Mouse (Mus musculus) layer of hippocampus, postnatal 14 days (tissue): ENCODE data around the gene Sytl2. TPM values are rescaled to one million over a fixed set of nuclear protein-coding genes. Genes with fewer than 3 reads are reported as not detected.

Experiments used
- DNase-seq, 2 experiments: peaks; one replicate each; pipeline ENCODE4 v3.0.0; 2021 to 2022; ENCODE audit warnings: low spot score in 2 of 2, mixed read lengths in 1 of 2
- total RNA-seq, 2 experiments: library from RNA; stranded (reverse); gene quantifications; 2 replicates each; pipeline ENCODE4 v1.2.3; 2021

Sytl2 gene
- total RNA-seq, 2 experiments from 2014 or later, result 36.6 to 45.3 TPM

DNA sequence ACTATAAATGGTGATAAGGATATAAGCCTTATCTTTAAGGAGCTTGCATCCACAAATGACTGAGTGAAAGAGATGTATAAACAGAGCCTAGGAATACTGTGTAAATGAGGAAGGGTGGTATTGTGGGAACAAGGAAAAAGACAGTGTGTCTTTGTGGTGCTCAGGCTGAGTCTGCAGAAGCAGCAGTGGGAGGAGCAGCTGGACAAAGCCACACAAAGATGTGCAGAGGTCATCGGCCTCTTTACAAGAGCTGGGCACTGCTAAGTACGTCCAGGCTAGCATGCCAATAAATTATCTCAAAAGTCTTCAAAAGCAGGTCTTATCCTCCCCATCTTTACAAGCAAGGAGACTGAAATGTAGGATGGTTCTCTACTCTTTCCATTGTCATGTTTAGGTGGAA is 53.9 kb downstream of the Sytl2 start:
- no peak for DNase-seq

DNA sequence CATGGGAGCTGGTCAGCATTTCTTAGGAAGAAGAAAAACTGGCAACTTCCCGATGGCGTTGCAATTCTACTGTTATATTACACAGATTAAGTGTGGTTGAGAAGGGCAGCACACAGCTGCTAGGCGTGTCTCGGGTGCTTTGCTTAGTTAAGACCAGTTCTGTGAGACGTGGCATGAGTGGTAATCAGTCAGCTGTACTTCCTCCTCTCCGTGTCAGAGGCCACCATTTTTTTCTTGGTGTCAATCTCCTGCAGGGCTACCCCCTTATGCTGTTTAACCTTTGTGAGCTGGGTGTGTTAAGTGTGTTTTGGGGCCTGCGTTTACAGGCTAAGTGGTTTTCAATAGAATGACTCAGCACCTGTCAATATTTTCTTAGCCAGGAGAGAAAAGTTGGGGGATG is 60.7 kb downstream of the Sytl2 start:
- no peak for DNase-seq

DNA sequence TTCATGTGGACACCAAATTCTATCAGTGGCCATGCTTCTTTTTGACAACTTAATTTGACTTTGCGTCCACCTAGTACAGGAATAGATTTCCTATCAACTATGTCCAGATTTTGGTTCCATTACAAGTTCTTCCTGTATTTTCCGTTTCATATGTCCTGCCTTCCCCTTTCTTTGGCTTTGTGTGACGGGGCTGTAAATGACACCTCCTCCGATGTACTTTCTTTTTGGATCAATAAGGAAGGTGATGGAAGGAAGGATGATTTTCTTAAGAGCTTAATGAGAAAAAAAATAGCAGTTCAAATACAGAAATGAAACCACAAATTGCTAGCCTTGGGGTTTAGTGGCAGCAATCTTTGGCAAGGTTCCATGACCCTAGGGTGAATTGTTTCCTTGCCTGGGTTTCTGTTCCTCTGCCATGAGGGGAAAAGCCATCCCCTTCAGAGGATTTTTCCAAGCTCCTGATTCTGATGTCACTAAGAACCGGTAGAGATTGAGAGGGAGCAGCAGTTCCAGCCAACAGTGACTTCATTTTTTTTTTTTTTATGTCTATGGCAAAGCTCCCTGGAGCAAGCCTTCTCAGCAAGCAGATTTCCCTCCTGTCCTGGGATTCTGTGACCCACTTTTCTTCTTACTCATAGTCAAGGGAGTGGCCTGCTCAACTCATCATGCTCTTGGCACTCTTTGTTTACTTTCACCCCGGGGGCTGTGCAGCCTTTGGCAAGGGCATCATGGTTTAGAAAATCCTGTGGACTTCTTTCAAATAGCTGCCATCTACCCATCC is 68.2 kb downstream of the Sytl2 start:
- DNase-seq, result no peak

DNA sequence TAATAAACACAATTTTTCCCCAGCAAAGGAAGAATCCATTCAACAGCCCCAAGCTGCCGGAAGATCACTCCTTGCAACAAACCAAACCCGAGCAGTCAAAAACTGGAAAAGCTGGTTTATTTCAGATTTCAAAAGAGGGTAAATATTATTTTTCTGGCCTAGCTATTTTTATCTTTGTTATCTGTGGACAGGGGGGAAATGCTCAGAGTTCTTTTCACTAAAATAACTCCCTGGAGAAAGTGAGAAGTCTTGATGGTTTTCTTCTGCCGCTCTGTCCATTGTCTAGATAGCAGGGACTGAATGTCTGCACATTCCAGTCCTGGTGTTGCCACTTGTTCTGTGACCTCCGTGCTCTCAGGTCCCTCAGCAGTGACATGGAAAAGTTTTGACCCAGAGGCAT is 70.8 kb downstream of the Sytl2 start:
- DNase-seq, result no peak

DNA sequence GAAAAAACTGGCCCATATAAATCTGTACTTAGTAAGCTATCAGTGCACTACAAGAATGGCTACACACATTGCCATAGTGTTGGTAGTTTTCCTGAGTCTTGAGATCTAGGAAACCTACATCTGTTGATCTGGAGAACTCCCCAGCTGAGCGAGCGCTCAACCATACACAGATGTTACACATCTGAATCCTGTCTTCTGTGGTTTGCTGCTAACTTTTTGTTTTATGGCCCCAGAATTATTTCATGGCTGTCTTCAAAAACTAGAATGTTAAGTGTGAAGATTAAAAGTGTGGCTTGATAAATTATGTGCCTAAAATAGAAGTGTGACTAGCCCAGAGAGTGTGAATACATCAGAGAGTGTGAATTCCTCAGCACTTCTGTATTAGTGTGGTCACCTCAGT is 82.4 kb downstream of the Sytl2 start:
- no peak for DNase-seq

DNA sequence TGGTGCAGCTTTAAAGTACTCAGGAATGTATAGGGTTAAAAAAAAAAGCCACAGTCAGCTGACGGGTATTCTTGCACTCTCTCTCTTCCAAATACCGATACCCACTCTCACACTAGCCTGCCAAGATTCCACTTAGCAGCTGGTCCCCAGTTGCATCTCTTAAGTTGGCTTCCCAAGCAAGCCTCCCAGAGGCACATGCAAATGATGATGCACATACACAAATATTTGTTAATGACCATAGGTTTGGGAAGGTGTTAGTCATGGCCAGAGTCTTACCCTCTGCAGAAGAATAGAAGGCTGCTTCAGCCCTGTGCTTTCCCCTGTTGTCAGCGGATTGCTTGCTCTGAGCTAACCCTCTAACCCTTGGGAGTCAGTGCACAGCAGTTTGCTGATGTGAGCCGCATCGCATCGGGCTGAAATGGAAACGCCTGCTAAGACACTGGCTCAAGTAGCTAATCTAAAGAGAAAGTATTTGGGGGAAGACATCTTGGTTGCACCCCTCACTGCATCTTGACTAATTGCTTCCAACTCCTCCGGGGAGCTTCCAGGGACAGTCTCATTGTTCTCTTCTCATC is 84.9 kb downstream of the Sytl2 start:
- peak; percentile 40 to 56 for DNase-seq

DNA sequence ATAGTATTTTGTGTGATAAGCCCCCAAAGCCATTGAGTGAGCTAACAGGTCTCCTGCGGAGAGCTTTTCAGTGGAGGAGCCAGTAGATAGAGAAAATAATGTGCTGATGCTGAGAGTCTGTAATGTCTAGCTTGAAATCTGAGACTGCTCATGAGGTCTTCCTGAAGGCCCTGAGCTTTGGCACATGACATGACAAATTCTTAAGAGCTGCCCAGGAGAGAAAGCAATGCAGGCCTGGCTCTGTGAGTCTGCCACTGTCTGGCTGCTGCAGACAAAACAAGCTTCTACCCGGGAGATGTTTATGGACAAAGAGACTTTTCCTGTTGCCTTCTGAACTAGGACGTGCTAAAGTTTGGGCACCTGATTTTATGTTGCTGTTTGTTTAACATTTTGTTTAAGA is 87.7 kb downstream of the Sytl2 start:
- DNase-seq, result no peak

DNA sequence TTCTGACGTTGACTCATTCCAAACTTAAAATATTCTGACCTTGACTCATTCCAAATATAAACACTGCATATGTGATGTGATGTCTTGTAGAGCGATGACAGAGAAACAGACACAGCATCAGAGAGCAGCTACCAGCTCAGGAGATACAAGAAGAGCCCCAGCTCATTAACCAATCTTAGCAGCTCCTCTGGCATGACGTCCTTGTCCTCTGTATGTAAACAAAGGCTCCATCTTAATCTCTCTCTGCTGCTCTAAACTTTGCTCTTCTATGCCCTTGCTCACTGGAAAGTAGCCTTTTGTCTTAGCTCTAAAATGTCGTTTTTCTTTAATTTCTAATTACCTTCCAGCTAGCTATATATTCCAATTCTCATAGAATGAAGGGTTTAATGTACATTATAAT is 93.0 kb downstream of the Sytl2 start:
- DNase-seq, result no peak

DNA sequence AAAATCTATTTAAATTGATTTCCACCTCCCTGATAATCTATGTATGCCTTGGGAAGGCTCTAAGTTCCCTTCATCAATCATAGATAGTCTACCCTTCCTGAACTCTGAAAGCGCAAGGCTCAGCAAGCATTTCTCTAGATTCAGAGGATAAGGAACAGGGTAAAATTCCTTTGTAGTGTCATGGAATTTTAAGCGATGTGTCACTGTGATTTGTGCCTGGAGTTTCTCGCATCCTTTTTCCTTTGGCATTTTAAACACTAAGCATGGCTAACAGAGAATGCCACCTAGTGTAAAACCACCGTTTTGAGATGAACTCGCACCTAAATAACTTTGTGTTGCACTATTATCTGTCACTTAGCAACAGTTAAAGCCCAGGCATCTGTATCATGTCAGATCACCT is 93.9 kb downstream of the Sytl2 start:
- DNase-seq, result no peak

DNA sequence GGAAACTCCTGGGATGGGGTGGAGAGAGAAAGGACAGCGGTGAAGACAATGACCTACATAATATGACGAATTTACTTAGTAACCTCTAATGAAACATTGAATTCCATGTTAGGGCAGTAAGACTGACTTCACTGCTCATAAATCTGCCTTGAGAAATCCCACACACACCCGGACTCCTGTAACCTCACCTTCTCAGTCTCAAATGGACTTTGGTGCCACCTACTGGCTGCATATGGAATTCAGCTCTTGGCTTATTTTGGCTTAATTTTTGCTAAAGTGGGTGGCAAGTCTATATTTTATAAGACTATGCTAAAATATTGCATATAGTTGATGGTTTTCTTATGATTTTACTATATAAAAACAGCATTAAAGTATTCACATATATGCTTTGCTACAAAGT is 107.9 kb downstream of the Sytl2 start:
- DNase-seq, result peak; percentile 41 to 55

DNA sequence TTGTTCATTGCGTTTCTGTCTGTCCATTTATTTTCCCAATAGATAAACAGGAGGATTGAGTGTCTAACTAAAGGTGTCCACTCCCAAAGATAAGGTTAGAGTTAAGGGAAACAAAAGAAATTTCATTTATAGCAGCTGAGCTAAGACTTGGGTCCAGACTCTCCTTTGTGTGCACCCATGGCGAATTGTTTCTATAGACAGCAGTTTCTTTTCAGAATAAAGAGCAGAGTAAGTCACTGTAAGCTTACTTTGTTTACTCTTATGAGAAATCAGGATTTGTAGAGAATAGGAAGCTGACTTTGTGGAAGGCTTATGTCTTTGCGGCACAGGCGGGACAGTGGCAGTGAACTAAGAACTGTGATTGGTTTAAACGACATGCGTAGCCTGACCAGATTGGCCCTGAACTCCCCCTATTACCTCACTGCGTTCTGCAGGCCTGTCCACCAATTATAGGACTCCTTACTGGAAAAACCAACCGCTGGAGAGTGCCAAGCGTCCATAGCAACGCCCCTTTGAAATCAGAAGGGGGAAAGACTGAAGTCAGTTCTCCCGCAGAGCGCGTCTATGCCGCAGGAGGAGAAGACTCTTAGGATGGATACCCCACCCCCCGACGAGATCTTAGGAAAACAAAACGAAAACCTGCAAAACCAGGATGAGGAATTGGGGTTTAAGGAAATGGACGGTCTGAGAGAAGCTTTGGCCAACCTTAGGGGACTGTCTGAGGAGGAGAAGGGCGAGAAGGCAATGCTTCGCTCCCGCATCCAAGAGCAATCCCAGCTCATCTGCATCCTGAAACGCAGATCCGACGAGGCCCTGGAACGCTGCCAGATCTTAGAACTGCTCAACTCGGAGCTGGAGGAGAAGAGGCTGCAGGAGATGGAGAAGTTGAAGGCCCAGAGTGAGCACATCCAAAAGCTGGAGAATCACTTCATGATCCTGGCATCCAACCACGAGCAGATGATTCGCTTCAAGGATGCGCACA is 124.3 kb downstream of the Sytl2 start, which contains the start of gene Ccdc89:
Gene Ccdc89, plus strand, starts transcription at position 558 of the 982 bp plus-strand sequence.
- DNase-seq, result peak; percentile 67 to 88

DNA sequence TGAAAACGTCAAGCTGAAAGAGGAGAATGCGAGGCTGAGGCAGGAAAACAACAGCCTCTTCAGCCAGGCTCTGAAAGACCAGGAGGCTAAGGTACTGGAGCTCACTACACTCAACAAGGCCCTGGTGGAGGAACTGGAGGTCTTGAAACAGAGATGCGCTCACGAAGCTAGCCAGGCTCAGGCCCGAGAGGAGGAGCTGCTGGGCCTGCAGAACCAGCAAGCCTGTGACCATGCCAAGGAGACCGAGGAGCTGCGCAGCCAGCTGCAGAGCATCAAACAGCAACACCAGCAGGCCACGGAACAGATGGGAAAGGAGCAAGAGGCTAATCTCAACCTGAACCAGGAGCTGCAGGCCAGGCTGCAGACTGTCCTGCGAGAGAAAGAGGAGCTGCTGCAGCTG is 125.0 kb downstream of the Sytl2 start:
- DNase-seq, result no peak

DNA sequence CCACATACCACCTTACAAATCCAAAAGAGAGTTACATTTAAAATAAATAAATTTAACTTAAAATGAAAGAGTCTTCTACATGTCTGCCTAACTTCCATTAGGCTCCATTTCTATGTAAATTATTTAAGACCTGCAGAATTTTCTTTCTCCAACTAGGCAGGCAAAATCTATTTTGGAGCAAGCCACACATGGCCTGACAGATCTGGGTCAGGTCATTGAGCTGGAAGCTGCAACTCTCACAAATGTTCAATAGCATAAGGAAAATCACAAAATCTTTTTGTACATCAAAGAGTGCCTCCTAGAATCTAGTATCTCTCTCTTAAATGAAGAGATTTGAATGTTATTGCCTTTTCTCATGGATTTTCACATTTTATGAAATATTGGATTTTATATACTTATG is 130.2 kb downstream of the Sytl2 start:
- DNase-seq, result no peak

DNA sequence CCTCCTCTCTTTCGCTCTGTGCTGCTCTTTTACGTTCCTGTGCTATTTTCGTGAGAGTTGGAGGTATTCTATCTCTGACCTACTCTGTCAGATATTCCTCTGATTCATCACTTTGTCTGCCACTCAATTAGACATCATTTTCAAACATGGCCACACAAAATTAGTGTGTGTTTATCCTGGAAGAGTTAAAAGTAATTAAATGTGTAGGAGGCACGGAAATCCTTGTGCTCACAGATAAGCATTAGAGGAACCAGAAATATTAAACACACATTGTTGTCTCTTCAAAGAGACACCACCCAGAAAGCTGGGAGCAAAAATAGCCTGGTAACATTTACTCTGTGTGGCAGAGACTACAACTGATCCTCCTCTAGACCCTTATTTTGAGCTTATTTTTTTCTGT is 138.0 kb downstream of the Sytl2 start:
- no peak for DNase-seq

DNA sequence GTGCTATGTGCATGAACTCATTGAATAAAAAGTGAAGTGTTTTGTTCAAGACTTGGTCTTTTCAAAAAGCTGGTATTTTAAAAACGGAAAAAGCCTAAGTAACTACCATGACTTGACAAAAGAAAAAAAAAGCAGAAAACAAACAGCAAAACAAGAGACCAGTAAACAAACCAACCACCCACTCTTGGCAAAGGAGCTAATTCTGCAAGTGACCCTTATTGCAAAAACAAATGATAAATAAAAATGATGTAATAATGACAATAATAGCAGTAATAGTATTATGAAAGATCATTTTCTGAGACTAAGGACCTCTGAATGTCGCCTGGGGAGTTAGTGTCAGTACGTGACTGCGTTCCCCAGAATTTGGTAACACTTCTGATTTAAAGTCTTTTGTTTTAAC is 140.0 kb downstream of the Sytl2 start:
- DNase-seq, result no peak

DNA sequence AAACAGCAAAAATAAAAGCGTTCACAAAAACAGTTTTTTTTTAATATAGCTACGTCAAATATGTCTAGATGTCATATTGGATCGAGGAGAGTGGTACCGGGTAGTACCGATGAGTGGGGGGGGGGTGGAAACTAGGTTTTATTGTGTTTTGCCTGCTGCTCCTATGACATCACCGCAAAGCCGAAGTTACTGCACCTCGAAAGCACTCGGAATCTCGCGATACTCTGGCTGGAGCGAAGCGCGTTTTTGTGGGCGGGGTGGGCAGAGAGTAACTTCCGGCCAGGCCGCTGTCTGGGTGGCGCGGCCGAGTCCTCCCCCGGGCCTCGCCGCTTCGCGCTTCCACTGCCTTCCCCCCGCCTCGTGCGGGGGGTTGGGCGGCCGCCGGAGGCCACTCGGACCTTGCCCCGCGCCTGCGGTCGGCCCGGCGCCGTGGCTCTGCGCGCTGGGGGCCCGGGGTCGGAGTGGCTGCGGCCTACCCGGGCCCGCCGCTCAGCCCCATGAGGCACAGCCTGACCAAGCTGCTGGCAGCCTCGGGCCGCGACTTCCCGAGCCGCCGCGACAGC is 140.5 kb downstream of the Sytl2 start, which contains the start of gene Crebzf:
Gene Crebzf, plus strand, starts transcription at position 212 of the 563 bp plus-strand sequence.
- peak; percentile 94 to 97 for DNase-seq

DNA sequence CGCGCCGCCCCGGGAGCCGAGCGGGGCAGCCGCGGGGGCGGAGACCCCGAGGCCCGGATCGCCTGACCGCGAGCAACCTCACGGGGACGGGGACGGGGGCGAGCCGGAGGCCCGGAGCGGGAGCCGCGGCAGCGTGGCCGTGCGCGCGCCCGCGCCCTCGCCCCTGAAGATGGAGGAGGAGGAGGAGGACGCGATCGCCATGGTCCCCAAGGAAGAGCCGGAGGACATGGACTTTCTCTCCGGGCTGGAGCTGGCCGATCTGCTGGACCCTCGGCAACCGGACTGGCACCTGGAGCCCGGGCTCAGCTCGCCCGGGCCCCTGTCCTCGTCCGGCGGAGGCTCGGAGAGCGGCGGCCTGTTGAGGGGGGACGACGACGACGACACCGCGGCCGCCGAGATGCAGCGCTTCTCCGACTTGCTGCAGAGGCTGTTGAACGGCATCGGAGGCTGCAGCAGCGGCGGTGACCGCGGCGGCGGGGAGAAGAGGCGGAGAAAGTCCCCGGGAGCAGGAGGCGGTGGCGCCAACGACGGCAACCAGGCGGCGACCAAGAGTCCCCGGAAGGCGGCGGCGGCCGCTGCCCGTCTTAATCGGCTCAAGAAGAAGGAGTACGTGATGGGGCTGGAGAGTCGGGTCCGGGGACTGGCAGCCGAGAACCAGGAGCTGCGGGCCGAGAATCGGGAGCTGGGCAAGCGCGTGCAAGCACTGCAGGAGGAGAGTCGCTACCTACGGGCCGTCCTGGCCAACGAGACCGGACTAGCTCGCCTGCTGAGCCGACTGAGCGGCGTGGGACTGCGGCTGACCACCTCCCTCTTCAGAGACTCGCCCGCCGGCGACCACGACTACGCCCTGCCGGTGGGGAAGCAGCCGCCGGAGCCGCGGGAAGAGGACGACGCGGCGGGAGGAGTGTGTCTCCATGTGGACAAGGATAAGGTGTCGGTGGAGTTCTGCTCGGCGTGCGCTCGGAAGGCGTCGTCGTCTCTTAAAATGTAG is 141.3 kb downstream of the Sytl2 start:
- DNase-seq, result peak; percentile 61 to 71

DNA sequence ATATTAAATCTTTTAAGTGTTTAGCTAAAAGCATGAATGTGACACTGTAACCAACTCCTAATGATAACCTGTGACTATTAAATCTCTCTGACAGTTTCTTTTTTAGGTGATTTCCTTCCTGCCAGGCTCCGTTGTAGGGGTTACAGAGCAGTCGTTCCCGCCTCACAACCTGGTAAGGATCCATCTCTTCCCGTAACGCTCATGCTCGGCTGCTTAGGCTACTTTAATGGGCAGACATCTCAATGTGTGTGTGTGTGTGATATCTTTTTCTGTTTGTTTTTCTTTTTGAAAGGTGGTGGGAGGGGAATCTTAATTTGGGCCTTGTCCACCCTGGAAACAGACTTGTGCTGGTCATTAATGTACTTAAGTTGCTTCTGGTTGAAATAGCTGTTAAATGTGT is 142.2 kb downstream of the Sytl2 start:
- no peak for DNase-seq

DNA sequence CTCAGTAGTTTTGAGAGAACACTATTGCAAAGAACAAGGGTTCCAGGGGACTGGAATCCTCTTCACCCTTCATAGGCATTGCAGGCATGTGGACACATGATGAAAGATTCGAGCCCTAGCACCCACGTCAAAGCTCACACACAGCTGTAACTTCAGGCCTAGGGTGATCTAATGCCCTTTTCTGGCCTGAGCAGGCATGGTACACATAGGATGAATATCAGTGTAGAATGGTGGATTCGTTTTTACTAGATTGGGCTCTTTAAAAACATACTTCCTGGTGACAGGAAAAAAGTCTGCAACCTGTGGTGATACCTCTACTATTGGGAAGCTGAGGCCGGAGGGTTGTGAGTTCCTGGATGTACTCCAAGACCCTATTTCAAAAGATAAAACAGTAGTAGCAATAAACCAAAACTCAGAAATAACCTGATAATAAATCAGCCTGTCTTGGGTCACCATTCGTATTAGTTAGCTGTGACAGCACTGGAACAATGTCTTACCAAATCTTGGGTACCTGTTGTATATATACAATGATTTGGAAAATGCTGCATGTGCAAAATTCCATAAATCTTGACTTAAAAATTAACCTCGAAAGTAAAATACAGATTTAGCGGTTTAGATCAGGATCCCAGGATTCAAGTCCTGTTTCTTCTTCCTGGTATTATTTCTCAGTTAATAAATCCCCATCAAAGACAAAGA is 154.2 kb downstream of the Sytl2 start:
- DNase-seq, result no peak
